Mouse (Mus musculus) CH12.LX (cell line): ENCODE results near the gene Snrpd3. TPM values are rescaled to one million over a fixed set of nuclear protein-coding genes. Genes with fewer than 3 reads are reported as not detected.

ENCODE experiments used
- DNase-seq: peaks from one replicate; pipeline ENCODE4 v3.0.0-alpha.2; 2013; ENCODE audit errors: extremely low read depth
- H3K27ac ChIP-seq: 2 replicates; pipeline ENCODE4 v1.5.1; 2012; ENCODE audit warnings: low read depth, mild to moderate bottlenecking, control low read depth, moderate library complexity; ENCODE audit not compliant: insufficient read depth
- H3K27me3 ChIP-seq: replicated peaks from 2 replicates; pipeline ENCODE3; 2012; ENCODE audit warnings: inconsistent platforms
- H3K36me3 ChIP-seq, 2 experiments: replicated peaks in 1 of 2; 2 replicates each; pipeline versions ENCODE3 to v1.6.1; 2012; ENCODE audit warnings: inconsistent platforms in 1 of 2, low read length in 1 of 2, mild to moderate bottlenecking in 1 of 2, mixed read lengths in 1 of 2, moderate library complexity in 1 of 2; ENCODE audit not compliant: control insufficient read depth in 1 of 2, insufficient read depth in 1 of 2
- H3K4me1 ChIP-seq, 2 experiments: 2 replicates each; pipeline ENCODE4 v1.6.1; 2012; ENCODE audit warnings: inconsistent platforms in 1 of 2, moderate library complexity in 1 of 2; ENCODE audit not compliant: insufficient read depth in 2 of 2, control insufficient read depth in 1 of 2
- H3K4me2 ChIP-seq: 2 replicates; pipeline ENCODE4 v1.6.1; 2012; ENCODE audit warnings: low read depth, mild to moderate bottlenecking, control low read depth; ENCODE audit not compliant: poor library complexity, insufficient read depth, severe bottlenecking
- H3K4me3 ChIP-seq, 3 experiments: fragments of 150-350 bp in 1 of 3; sonication (generic) in 1 of 3; replicated peaks in 1 of 3; 2 replicates each; pipeline versions ENCODE3 to v1.5.1; 2011 to 2012; ENCODE audit warnings: low read depth in 2 of 3, low read length in 2 of 3, mild to moderate bottlenecking in 2 of 3, moderate library complexity in 2 of 3, control low read depth in 1 of 3, improper control_type of control experiment in 1 of 3, inconsistent platforms in 1 of 3, mixed read lengths in 1 of 3; ENCODE audit not compliant: poor library complexity in 1 of 3
- H3K79me2 ChIP-seq: replicated peaks from 2 replicates; pipeline ENCODE4 v1.6.1; 2012; ENCODE audit warnings: mild to moderate bottlenecking, moderate library complexity; ENCODE audit not compliant: control insufficient read depth, poor library complexity, insufficient read depth, severe bottlenecking; ENCODE audit errors: extremely low read depth
- H3K9ac ChIP-seq: 2 replicates; pipeline ENCODE4 v1.6.1; 2012; ENCODE audit warnings: low read depth, mild to moderate bottlenecking, control low read depth, moderate library complexity; ENCODE audit not compliant: insufficient read depth
- H3K9me3 ChIP-seq: replicated peaks from 2 replicates; pipeline ENCODE3; 2012; ENCODE audit warnings: low read length, inconsistent platforms, mixed read lengths
- BHLHE40 ChIP-seq: IDR thresholded peaks from 2 replicates; pipeline ENCODE4 v1.6.1; 2011; ENCODE audit warnings: mild to moderate bottlenecking, low read depth, low read length, improper control_type of control experiment
- E2F4 ChIP-seq: IDR thresholded peaks from 2 replicates; pipeline ENCODE4 v1.6.1; 2011; ENCODE audit warnings: low read depth, low read length, improper control_type of control experiment; ENCODE audit not compliant: insufficient replicate concordance
- ELF1 ChIP-seq: IDR thresholded peaks from 2 replicates; pipeline ENCODE4 v1.6.1; 2014; ENCODE audit warnings: low read depth, mild to moderate bottlenecking, inconsistent platforms, low read length, improper control_type of control experiment
- GABPA ChIP-seq: IDR thresholded peaks from 2 replicates; pipeline ENCODE4 v1.6.1; 2012; ENCODE audit warnings: low read depth, low read length, improper control_type of control experiment, inconsistent platforms; ENCODE audit not compliant: insufficient replicate concordance
- KAT2A ChIP-seq: IDR thresholded peaks from 2 replicates; pipeline ENCODE4 v1.6.1; 2012; ENCODE audit warnings: low read length, improper control_type of control experiment, inconsistent platforms; ENCODE audit not compliant: insufficient replicate concordance
- MEF2A ChIP-seq: IDR thresholded peaks from 2 replicates; pipeline ENCODE4 v1.6.1; 2014; ENCODE audit warnings: low read depth, mild to moderate bottlenecking, inconsistent platforms, low read length, improper control_type of control experiment, borderline replicate concordance
- MYC ChIP-seq: IDR thresholded peaks from 2 replicates; pipeline ENCODE4 v1.6.1; 2011; ENCODE audit warnings: low read depth, mild to moderate bottlenecking, improper control_type of control experiment, low read length
- PAX5 ChIP-seq: IDR thresholded peaks from 2 replicates; pipeline ENCODE4 v1.6.1; 2012; ENCODE audit warnings: low read length, inconsistent platforms, mixed read lengths
- RAD21 ChIP-seq: IDR thresholded peaks from 2 replicates; pipeline ENCODE4 v1.6.1; 2011; ENCODE audit warnings: low read depth, mild to moderate bottlenecking, low read length, improper control_type of control experiment, moderate library complexity
- SIN3A ChIP-seq: IDR thresholded peaks from 2 replicates; pipeline ENCODE4 v1.6.1; 2012; ENCODE audit warnings: low read length, improper control_type of control experiment, inconsistent platforms
- USF2 ChIP-seq: conservative IDR thresholded peaks from 2 replicates; pipeline ENCODE4 v1.6.1; 2011; ENCODE audit warnings: low read depth, low read length, improper control_type of control experiment
- ZC3H11A ChIP-seq: IDR thresholded peaks from 2 replicates; pipeline ENCODE4 v1.6.1; 2012; ENCODE audit warnings: low read depth, mild to moderate bottlenecking, inconsistent platforms, low read length, improper control_type of control experiment
- ZKSCAN1 ChIP-seq: IDR thresholded peaks from 2 replicates; pipeline ENCODE4 v1.6.1; 2012; ENCODE audit warnings: low read depth, inconsistent platforms, low read length, improper control_type of control experiment, borderline replicate concordance
- dilution Hi-C: fragments of 300-500 bp; cut with MboI; formaldehyde crosslinking; loops from 2 replicates; pipeline ENCODE4 v1.14.3; 2020; ENCODE audit warnings: low sequenced_read_pairs; ENCODE audit not compliant: extremely low pct_unique_long_range_greater_than_20kb, extremely low pct_ligation_motif_present
- in situ Hi-C: fragments of 300-500 bp; cut with MboI; formaldehyde crosslinking; loops from 3 replicates; pipeline ENCODE4 v1.14.3; 2019; ENCODE audit warnings: low sequenced_read_pairs, low pct_ligation_motif_present, low pct_unique_long_range_greater_than_20kb, mixed read lengths
- polyA plus RNA-seq: library from polyadenylated mRNA; unstranded; fragments of >175 nt; gene quantifications from 2 replicates; pipeline ENCODE4 v1.2.1, GENCODE M21; 2012; ENCODE audit warnings: low read depth; ENCODE audit not compliant: insufficient read length
- total RNA-seq, 2 experiments: library from RNA; depleted of rRNA; stranded (reverse); fragments of 300-350 nt in 1 of 2; fragments of >200 nt in 1 of 2; gene quantifications; 2 replicates each; pipeline ENCODE4 v1.2.3; 2012 to 2014

The Snrpd3 gene
- total and polyA plus RNA-seq, 3 experiments = 57.8 to 554 (median 101) TPM

GRCm38 (mm10) chr10:75535423-75535822 lies 18.1 kb downstream of the Snrpd3 start:
- Histone ChIP-seq H3K9me3 (no peaks in the 10 kb centered on the region), H3K4me1 (peaks cover 5 to 14% of the 10 kb centered on the region in 2 experiments), H3K4me2 (no peak overlapping the region), H3K36me3 (peaks cover 42 to 60% of the 10 kb centered on the region in 2 experiments), H3K4me3 (no peak overlapping the region), H3K9ac (no peak overlapping the region), H3K27ac (no peak overlapping the region), H3K27me3 (no peaks in the 10 kb centered on the region), H3K79me2 (peaks cover 12% of the 10 kb centered on the region)
- in situ Hi-C loops (no loop called here), dilution Hi-C loops (no loop called here)
- TF ChIP-seq MEF2A = no peak
- no peak for DNase-seq

- Histone ChIP-seq H3K36me3 (peaks cover 42 to 56% of the 10 kb centered on the region in 2 experiments), H3K9me3 (no peaks in the 10 kb centered on the region), H3K79me2 (peaks cover 6% of the 10 kb centered on the region), H3K27me3 (no peaks in the 10 kb centered on the region), H3K9ac (no peak overlapping the region), H3K27ac (no peak overlapping the region), H3K4me3 (no peak overlapping the region), H3K4me1 (peaks cover 4 to 7% of the 10 kb centered on the region in 2 experiments; a peak in 3 of 4 replicates), H3K4me2 (no peak overlapping the region)
- dilution Hi-C loops = no loop called here
- in situ Hi-C loops = no loop called here
- TF ChIP-seq E2F4 (no peak), MEF2A (no peak), ZKSCAN1 (no peak), GABPA (no peak), ZC3H11A (no peak)
- DNase-seq = no peak
Observed at GRCm38 (mm10) chr10:75536123-75536522, 18.8 kb downstream of the Snrpd3 start.

- DNase-seq = no peak
- H3K36me3 ChIP-seq = no peaks in the 10 kb centered on the region
- no peak overlapping the region for H3K4me3 ChIP-seq
- no peak for TF ChIP-seq KAT2A
- TF ChIP-seq PAX5 = no peak
- TF ChIP-seq RAD21 = no peak
- no peak for TF ChIP-seq ELF1
- TF ChIP-seq SIN3A = no peak
- no peak for TF ChIP-seq MYC
- TF ChIP-seq BHLHE40 = no peak
- no peak for TF ChIP-seq USF2
- TF ChIP-seq ZKSCAN1 = no peak
- no peak overlapping the region for H3K9ac ChIP-seq
- H3K27me3 ChIP-seq = no peaks in the 10 kb centered on the region
- H3K27ac ChIP-seq = no peak overlapping the region
- peaks cover 3% of the 10 kb centered on the region for H3K9me3 ChIP-seq
- no peak overlapping the region for H3K4me2 ChIP-seq
- in situ Hi-C loops = no loop called here
- H3K79me2 ChIP-seq = no peaks in the 10 kb centered on the region
- H3K4me1 ChIP-seq = peaks cover 0 to 4% of the 10 kb centered on the region in 2 experiments; a peak in 1 of 4 replicates
- dilution Hi-C loops = no loop called here
Observed at GRCm38 (mm10) chr10:75547901-75548300, 30.6 kb downstream of the Snrpd3 start.
